Mouse (Mus musculus): ENCODE measurements around the gene Gsdme.

Gene Gsdme

DNA sequence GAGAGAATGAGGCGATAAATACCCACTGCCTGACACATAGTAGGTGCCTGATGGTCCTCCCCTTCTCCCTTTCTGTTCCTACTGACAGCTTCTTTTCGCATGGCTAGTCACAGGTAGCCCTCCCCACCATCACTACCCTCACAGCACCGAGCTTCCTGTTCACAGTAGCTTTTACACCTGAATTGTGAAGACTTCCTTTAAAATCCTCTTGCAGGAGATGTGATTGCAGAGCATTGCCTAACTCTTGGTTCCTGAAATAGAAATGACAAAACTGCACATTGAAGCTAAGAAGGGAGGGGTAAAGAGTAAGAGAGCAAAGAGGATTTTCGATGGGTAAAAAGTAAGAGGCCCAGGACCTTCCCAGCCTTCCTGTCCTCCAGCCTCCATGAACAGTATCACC, 18.7 kb downstream of the Gsdme start:
- no peak for DNase-seq (ENCODE audit: low spot score)

DNA sequence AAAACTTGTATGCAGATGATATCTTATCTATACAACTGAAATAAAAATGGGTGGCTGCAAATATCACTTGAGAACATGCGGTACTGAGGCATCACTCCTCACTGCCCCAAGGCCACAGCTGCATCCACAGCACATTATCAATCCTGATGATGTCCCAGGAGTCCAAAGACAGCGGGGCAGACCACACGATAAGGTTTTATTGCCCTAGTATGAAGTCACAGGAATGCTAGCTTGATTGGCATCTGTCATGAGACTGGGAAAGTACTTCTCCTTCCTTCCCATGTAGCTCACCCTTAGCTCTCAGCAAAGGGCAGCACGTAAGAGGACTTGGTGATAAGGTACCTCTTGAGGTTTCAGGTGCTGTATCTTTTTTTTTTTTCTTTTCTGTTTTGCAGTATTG, 19.5 kb downstream of the Gsdme start:
- no peak for DNase-seq (ENCODE audit: low spot score)

DNA sequence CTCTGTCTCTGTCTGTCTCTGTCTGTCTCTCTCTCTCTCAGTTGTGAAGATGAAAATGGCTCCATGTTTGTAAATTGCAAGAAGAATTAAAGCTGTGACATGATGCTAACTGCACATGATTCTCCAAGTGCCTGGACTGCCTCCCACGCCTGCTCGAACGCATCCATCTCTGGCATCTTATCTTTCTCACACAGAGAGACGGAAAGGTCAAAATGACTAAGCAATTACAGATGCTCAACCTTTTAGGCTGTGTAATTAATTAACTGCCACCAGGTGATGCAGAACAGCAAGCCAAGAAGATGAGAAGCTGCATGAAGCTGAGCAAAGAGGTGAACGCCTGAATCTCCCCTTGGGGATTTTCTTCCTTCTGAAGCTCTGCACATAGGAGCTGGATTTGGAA, 23.2 kb downstream of the Gsdme start:
- no peak for DNase-seq (ENCODE audit: low spot score)

DNA sequence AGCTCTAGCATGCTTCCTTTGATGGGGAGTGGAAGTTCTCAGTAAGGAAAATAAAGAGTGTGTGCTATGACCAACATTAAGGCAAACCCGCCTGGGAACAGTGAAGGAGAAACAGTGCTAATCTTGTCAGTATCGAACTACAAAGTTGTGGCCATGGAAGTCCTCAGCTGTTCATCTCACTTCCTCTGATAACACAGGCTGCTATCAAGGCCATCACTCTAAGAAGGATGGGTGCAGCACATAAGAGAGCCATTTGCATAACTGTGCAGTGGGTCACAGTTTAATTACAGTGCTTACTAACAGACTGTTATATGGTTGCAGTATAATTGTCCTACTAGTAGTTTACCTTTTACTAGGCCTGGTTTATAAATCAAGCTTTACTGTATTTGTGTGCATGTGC, 23.8 kb downstream of the Gsdme start:
- DNase-seq (ENCODE audit: low spot score), result no peak

DNA sequence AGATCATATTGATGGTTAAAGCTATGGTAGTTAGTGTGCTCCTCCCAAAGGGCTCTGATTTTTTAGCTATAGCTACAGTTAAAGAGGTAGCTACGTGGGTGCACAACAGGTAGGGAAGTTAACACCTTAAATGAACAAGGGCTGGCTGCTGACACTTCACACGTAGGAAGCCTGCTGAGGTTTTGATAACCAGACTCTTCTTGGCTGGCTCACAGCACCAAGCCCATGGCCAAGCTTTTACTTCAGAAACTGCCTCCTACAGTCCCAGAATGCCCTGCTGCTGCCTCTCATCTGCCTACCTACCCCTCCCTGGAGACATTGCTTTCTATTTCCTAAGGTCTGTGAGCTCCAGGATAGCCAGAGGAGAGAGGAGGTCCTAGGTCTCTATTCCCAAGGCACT, 25.7 kb downstream of the Gsdme start:
- no peak for DNase-seq (ENCODE audit: low spot score)

DNA sequence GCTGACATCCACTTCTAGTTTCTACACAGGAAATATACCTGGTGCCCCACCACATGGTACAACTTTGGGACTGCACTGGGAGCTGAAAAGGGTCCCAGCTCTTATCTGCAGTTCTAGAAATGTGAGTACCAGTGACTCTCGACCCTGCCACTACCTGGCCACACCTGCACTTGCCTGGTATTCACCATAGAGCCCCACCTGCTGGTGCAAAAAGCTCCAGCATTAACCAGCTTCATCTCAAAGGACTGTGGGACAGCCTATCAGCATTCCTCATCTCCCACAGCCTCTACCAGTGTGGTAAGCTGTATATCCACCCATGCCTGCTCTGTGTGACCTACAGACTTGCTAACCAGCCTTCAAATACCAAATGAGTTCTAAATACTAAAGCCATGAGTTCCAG, 30.7 kb downstream of the Gsdme start:
- DNase-seq (ENCODE audit: low spot score), result no peak

DNA sequence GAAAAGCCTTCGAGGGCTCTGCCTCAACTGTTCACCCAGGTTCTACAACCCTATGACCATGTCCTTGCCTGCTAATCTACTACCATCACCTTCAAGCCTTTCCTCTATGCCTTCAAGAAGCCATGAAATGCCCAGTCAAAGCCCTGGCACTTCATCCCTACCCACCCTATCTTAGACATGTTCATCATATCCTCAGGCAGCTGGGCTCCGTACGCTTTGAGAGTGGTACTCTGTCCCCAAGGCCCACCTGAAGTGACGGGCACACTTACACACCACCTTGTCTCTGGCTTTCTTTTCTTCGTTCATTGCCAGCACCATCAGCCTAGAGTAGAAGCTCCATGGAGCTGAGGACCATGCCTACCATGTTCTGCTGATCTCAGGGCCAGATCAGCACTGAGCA, 32.4 kb downstream of the Gsdme start:
- DNase-seq (ENCODE audit: low spot score), result no peak

DNA sequence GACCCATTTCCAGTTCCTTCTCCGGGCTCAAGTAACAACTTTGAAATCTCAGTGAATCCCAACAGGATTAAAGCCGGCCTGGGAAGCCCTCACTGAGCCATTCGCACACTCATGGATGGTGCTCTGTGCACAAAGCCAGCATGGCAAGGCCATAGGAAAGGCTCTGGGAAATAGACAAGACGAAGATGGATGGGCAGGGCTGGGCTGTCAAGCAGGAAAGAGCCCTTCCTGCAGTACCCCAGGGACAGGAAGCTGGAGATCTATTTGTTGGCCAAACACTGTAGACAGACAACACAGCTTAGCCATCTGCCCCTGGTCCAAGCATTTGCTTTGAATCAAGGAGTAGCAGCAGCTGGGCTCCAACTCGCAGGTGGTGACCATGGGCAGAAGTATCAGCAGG, 35.5 kb downstream of the Gsdme start:
- no peak for DNase-seq (ENCODE audit: low spot score)

DNA sequence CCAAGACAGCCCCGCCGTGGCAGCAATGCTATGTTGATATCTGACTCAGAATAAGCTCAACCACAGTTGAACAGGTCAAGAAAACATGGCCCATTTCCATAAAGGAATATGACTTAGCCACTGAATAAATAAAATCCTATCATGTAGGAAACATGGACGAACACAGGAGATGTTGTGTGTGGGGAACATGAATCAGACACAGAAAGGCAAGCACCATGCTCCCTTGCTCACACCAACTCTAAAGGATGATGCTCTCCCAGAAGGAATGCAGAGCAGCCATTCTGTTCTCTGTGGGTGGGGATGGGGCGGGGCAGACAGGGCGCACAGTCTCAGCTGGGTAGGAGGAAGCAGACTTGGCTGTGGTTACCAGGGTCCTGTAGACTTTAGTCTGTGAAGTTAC, 38.4 kb downstream of the Gsdme start:
- no peak for DNase-seq (ENCODE audit: low spot score)

DNA sequence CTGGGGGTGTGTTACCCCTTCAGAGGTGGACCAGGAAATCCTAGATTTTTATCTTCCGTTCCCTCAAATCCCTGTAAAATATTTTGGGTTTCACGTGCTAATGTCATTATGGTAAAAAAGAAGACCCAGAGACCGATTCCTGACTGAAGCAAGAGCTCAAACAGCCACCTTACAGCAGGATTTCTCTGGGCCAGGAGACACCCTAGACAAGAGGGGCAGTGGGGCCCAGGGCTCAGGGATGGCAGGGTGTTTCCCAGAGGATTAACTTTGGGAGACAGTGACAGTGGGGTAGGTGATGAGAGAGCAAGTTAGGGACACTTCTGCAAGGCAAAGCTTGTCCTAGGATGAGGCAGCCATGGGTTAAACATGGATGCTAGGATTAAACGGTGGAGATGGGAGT, 40.1 kb downstream of the Gsdme start:
- DNase-seq (ENCODE audit: low spot score), result no peak

DNA sequence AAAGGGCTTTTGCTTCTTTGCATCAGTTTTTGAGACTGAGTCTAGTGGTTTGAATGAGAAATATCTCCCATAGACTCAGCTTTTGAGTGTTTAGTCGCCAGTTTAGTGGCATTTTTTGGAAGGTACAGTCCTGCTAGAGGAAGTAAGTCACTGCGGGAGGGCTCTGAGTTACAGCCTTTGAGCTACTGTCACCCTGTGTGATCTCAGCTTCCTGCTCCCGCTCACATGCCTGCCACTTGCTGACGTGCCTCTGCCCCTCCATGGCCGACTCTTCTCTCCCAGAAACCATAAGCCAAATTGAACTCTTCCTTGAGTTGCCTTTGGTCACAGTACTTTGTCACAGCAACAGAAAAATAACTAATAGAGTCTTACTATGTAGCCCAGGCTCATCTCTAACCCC, 40.7 kb downstream of the Gsdme start:
- no peak for DNase-seq (ENCODE audit: low spot score)

DNA sequence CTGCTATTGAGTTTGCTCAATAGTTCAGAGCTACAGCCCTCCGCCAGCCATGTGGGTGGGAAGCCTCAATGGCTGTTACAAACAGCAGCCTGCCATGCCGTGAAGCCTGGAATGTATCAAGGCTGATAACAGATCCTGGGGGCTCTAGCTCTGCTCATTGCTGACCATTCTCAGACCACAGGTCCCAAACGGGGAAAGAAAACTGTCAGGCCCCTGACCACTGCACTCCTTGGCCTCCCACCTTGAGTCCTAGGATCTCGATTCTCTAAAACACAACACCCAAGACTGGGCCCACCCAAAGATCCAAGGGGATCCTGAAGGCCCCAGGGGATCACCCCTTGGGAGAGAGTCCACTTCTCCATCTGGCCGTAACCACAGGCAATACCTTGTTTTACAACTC, 41.3 kb downstream of the Gsdme start:
- no peak for DNase-seq (ENCODE audit: low spot score)

DNA sequence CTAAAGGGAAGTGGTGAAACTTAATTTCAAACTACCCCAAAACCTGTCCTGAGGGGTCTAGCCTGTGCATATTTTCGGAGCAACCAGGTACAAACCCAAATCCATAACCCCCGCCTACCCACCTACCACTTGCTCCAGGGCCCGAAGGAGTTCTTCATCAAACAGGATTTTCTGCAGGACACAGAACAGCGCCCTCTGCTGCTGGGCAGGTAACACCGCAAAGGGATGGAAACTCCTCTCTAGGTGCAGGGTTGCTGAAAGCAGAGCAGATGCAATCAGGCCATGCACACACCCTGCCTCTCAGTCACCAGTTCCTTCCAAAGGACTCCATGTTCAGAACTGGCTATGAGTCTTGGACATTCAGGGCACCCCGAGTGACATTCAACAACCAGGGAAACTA, 42.8 kb downstream of the Gsdme start:
- no peak for DNase-seq (ENCODE audit: low spot score)

DNA sequence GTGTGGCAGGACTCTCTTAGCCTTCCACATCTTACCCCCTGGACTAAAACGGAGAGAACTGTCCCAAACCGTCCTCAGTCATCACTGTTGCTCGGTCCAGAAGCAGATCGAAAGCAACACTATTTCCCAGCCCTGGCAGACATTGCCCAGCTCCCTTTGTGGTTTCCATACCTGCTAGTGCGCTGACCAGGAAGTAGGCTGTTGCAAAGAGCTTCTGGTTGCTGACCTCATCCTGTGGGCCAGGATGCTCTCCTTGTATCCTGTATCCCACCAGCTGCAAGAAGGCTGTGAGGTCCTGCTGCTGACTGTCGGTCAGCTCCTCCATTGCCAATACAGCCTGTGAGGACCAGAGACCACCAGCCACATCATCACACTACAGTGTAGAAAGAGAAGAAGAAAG, 44.6 kb downstream of the Gsdme start:
- DNase-seq (ENCODE audit: low spot score), result no peak

DNA sequence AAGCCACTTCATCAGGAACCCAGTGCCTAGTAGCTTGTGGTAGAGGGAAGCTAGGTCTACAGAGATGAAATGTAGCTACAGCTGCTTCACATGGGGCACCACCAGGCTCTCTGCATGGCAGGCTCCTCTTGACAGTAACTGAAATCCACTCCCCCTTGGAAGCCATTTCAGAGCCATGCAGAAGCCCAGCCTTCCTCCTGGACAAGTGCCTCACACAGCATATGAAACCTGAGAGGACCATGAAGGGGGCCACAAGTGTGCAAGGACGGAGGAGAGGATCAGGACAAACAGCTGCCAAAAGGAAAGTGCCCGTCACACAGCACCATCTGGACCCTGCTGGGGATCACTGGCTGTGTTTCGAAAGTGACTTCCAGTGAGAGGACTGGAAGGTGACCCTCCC, 45.0 kb downstream of the Gsdme start:
- DNase-seq (ENCODE audit: low spot score), result no peak

DNA sequence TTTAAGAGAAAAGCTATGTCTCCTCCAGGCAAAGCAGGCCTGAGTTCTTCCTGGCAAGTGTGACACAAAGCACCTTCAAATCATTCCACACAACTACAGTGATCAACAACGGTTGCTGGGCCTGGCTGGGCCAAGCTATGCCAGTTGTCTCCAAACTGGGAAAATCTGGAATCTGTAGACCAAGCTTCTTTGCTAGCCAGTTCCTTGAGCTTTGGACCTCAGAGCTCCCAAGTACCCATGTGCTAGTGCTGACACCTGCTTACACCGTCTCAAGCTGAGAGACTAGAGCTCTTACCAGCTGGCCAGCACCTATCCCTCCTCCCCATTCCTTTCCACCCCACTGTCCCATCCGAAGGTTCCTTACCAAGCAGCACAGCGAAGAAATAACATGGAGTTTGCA, 47.7 kb downstream of the Gsdme start:
- no peak for DNase-seq (ENCODE audit: low spot score)

DNA sequence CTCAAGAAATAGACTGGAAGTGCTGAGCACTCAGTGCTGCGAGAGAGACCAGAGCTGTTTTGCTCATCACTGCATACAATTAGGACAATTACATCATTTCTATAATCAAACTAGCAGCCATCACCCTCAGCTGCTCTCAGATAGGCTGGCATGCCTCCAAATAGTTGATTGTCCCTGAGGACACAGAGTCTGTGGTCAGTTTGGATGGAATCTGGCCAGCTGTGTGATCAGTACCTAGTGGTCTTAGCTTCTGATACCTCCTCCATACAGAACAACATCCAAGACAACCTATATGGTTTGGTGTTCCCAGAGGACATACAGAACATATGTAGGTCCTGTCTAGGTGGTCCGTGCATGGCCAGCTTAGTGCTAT, 48.3 kb downstream of the Gsdme start:
- DNase-seq (ENCODE audit: low spot score), result no peak

DNA sequence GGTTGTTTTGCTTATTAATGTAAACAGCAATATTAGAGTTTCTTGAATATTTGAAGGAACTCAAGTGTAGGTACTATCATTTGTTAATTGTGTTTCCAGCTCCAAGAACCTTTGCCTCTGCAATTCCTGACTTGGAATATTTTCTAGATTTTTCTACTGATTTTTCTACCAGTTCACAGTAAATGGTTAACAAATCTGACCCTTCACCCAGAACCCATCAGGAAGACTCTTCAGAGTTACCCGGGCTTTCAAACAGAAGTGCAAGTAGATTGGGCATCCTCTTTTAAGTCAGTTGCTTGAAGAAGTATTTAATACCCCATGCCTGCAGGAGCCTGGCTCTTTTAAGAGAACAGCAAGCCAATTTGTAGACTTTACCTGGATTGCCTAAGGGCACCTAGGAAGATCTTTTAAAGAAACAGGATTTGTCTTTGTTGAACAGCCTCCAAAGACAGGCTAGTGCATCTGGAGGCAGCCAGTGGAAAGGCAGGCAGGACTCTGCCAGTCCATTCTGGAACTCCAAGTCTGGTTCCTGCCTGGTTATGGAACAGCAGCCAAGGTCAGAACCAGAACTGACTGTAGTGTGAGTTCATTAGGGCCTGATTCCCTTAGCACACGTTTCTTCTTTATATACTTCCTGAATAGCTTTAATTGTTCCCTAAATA, 48.8 kb downstream of the Gsdme start:
- no peak for DNase-seq (ENCODE audit: low spot score)

DNA sequence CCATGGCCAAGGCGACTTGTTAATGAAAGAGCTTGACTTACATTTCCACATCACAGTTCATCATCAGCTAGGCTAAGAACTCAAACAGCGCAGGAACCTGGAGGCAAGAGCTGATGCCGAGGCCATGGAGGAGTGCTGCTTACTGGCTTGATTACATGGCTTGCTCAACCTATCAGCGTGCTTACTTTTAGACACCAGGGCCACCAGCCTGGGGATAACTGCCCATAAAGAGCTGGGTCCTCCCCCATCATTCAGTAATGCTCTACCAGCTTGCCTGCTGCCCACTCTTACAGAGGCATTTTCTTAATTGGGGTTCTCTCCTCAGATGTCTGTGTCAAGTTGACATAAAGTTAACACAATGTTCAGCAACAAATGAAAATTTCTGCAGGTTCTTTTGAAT, 58.6 kb downstream of the Gsdme start:
- DNase-seq (ENCODE audit: low spot score), result no peak

DNA sequence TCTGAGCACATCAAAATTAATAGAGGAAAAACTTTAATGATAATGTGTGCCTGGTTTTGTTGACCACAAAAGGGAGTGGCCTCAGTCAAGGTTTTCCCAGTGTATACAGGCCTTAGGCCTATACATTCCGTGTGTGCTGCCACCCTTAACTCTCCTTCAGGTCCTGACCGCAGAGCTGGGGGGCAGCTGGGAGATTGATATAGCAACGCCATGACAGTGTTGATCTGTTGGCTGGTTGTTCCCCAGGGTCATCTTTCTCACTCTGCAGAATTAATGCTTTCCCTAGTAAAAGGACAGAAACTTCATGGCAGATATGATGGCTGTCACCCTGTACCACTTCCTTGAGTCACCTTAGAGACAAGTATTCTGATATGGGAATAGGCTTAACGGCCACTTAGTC, 59.3 kb downstream of the Gsdme start:
- no peak for DNase-seq (ENCODE audit: low spot score)

DNA sequence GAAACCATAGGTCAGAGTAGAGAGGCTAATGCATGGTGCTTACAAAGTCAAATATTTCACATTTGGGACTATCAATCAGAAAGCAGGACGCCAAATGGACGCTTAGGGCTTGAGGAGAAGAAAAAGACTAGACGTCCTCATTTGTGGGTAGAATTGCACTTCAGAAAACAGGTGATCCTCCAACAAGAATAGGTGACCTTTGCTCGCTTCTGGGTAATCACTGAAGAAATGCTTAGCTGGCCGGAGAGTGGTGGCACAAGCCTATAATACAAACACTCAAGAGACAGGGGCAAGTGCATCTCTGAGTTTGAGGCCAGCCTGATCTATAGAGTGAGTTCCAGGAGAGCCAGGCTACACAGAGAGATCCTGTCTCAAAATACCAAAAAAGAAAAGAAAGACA, 69.8 kb downstream of the Gsdme start:
- no peak for DNase-seq (ENCODE audit: low spot score)

DNA sequence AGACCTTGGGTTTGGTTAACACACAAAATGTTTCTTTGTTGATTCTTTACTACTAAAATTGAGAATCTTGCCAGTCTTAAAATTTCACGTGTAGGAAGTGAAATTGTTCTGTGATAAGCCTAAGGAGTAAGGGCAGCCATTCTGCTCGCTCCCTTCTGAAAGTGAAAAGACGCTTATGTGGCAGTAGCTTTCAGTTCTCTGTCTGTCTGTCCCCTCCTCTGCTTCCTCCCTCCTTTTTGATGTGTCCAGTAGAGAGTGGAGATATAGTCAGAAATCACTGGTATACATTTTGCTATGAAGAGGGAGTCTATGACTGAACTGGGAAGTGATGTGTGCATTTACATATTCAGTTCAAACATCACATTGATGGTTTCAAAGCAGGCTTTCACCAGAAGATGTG, 70.8 kb downstream of the Gsdme start:
- no peak for DNase-seq (ENCODE audit: low spot score)

DNA sequence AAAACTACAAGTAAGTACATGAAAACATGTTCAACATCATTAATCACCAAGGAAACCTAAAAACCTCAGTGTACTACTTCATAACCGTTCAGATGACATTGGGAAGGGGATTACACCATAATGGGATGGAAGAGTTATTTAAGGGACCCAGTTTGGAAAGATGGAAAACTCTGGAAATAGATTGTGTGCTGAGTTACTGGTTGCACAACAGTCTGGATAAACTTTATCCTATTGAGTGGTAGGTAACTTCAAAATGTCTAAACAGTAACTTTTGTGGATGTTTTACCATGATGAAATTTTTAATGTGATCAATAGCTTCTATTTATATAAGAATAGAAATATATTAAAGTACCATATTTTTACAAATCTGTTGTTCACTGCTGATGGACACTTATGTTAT, 71.5 kb downstream of the Gsdme start:
- DNase-seq (ENCODE audit: low spot score), result no peak

DNA sequence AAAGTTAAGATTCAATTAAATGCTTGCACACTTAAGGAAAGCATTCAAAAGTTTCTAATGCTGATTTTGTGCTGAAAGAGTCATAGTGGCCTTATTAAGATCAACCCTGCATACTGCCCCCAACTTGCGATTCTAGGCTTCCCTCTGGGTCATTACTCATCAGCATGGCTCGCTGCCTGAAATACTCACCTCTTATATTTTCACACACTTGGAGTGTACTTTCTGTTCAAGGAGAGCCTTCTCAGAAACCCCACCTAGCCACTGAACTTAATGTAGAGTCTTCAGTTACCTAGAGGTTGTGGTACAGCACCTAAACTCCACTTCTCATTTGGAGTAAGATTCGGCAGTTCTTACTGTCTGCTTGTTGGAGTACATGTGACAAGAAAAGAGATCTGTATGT, 72.1 kb downstream of the Gsdme start:
- no peak for DNase-seq (ENCODE audit: low spot score)

DNA sequence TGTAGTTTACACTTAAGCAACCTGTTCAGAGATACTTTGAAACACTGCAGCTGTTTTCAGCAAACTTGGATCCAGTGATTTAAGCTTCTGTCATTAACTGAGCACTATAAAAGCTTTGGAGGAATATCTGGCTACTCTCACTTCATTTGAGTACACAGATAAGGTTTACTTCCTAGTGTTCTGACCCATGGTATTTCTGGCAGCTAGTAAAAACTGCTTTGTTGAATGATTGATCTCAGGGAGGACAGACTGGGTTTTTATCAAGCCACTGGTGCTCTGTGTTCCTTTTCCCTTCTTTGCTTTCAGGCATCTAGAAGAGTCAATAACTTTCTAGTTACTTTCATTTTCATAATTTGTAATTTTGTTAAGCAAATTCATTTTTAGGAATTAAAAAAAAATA, 74.3 kb downstream of the Gsdme start:
- DNase-seq (ENCODE audit: low spot score), result no peak
